Mouse (Mus musculus): Measurements from ENCODE around the gene Agap2. TPM values are rescaled to one million over a fixed set of nuclear protein-coding genes. Genes with fewer than 3 reads are reported as not detected.

Agap2 gene
- 13.2 TPM for polyA plus RNA-seq (2017; shearing (Covaris generic))

DNA sequence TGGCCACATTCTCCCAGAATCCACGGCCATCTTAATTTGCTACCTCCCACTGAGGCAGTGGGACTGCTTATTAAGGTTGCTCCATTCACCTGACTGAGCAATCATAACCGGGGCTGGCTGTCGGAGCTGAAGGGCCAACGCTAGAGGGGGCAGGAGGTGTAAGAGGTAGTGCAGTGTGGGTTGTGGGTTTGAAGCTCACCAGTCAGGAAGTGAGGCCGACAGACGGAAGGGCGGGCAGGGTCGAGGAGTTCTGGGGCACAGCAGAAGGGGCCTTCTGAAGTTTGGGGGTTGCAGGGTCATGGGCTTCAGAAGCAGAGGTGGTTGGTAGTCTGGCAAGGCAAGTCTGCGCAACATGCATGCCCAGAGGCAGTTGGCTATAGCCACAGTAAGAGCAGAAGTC is at the start of gene Agap2:
TSS of gene Agap2 (plus strand) at position 205 of the 400 bp plus-strand sequence.

DNA sequence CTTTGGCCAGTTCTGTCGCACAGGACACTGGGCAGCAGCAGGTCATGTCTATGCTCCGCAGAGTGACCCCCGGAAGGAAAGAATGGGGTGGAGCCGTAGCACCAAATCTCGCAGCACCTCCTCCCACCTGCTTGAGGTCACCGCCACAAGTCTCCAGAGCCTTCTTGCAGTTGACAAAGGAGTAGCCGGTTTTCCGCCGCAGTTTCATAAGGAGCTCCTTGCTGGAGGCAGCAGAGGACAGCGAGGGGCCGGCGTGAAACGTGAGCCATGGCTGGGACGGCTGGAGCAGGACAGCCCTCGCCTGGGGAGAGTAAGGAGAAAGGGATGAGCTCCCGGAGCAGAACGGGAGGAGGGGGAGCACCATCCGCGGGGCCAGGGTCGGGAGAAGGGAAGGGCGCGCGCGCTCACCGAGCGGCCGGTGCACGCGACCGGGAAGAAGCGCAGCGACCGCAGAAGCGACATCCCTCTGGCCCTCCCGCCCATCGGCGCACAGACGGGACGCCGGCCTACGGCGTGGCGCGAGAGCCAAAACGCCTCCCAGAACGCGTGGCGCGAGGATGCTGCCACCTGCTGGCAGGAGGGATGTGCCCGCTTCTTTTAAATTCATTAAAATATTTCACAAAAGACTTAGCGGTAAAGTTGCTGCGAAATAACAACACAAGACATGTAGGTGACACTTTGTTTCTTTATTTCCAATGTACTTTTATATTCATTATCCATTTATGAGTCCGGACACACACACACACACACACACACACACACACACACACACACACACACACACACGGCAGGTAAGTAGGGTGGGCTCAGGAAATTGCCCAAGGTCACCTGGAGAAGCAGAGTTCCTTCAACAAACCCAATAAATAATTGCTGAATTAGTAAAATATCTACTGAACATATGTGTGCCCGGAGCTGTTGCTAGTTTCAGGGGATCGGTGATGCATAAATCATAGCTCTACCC is 44.5 kb upstream of the Agap2 start, which contains the start of gene Tsfm:
TSS of gene Tsfm (minus strand) at position 505 of the 961 bp plus-strand sequence.

GRCm38 (mm10) chr10:127041274-127041766 is 33.8 kb upstream of the Agap2 start, which contains the start of the genes Mettl1 and Eef1akmt3:
Gene Mettl1 (plus strand): TSS chr10:127041414.
Gene Eef1akmt3 (minus strand): TSS chr10:127041513.

DNA sequence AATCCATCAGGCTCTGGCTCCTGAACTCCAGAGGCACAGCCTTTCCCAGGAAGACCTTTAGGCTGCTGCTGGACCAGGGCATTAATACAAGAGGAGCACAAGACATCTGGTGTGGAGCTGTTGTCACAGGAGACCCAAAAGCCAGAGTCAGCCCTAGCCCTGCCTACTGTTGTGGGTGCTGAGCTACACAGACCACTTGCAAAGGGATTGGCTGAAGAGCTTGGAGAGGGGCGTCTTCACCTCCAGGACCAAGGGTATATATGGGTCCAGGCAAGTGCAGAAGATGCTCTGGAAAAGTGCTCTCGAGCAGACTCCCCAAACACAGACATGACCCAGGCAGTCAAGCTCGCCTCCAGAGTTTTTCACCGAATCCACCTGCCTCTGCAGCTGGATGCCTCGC is 27.1 kb upstream of the Agap2 start, which contains the start of gene Cyp27b1:
TSS of gene Cyp27b1 (plus strand) at position 297 of the 400 bp plus-strand sequence.

DNA sequence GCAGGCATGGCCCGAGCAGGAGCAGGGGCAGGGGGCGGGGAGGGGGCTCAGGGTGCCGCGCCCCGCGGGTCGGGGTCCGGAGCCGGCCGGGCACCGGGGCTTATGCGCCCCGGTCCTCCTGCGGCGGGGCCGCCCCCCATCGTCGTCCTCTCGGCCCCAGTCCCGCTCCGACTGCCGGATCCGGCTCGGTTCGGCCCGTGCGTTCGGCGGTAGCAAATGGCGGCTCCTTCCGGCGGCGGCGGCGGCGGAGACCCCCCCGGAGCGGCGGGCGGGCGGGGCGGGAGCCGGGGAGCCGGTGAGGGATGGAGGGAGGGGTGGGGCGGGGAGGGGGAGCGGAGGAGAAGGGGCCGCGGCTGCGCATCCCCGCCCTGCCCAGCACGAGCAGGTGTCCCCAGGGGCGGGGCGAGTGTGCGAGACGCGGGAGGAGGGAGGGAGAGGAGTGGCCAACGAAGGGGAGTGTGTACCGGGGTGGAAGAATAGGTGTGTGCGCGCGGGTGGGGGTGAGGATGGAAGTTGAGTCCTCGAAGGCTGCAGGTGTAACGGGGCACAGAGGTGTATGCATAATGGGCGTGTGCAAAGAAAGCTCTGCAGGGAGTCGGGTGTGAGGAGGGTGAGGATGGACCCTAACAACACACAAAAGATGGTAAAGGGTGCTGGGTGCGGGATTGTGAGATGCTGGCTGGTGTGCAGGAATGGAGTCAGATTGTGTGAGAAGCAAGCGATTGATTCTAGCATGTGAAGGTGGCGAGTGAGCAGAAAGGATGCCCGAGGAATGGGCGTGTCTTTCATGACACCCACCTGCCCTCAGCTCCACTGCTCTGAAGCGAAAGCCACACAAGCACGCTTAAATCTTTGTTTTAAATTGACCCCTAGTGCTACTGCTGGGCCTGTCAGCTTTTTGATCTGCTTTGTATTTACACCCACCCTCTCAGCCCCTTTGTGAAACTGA is 14.8 kb upstream of the Agap2 start, which contains the start of gene March9:
TSS of gene March9 (minus strand) at position 217 of the 949 bp plus-strand sequence.

GRCm38 (mm10) chr10:127063239-127063872 is 11.7 kb upstream of the Agap2 start, which contains the start of gene Cdk4:
Gene Cdk4 (plus strand): TSS chr10:127063534.

GRCm38 (mm10) chr10:127070190-127071121 is 4.6 kb upstream of the Agap2 start, which contains the start of gene Tspan31:
Gene Tspan31 (minus strand): TSS chr10:127070264.

GRCm38 (mm10) chr10:127121066-127121477 is 46.0 kb downstream of the Agap2 start, which contains the start of gene Os9:
Gene Os9 (minus strand): TSS chr10:127121131.

Other genes with a start within 250 kb of the Agap2 start
- gene Atp23, start 173.9 kb upstream of the Agap2 start, polyA plus RNA-seq (2017; shearing (Covaris generic)), result 7.2 TPM
- gene Ctdsp2, start 96.6 kb upstream of the Agap2 start, polyA plus RNA-seq (2017; shearing (Covaris generic)), result 38.2 TPM
- gene Avil, start 74.6 kb upstream of the Agap2 start, polyA plus RNA-seq (2017; shearing (Covaris generic)), result not detected
- 21.8 TPM for gene Tsfm, start 44.4 kb upstream of the Agap2 start, polyA plus RNA-seq (2017; shearing (Covaris generic))
- gene Mettl1, start 33.9 kb upstream of the Agap2 start, polyA plus RNA-seq (2017; shearing (Covaris generic)), result 15.7 TPM
- 0.60 TPM for gene Eef1akmt3, start 33.8 kb upstream of the Agap2 start, polyA plus RNA-seq (2017; shearing (Covaris generic))
- not detected for gene Cyp27b1, start 27.0 kb upstream of the Agap2 start, polyA plus RNA-seq (2017; shearing (Covaris generic))
- 1.4 TPM for gene March9, start 15.1 kb upstream of the Agap2 start, polyA plus RNA-seq (2017; shearing (Covaris generic))
- gene Cdk4, start 11.8 kb upstream of the Agap2 start, polyA plus RNA-seq (2017; shearing (Covaris generic)), result 188 TPM
- gene Tspan31, start 5.0 kb upstream of the Agap2 start, polyA plus RNA-seq (2017; shearing (Covaris generic)), result 142 TPM
- gene Os9, start 45.8 kb downstream of the Agap2 start, polyA plus RNA-seq (2017; shearing (Covaris generic)), result 197 TPM
- 801 TPM for gene B4galnt1, start 89.9 kb downstream of the Agap2 start, polyA plus RNA-seq (2017; shearing (Covaris generic))
- 11.3 TPM for gene Slc26a10, start 105.4 kb downstream of the Agap2 start, polyA plus RNA-seq (2017; shearing (Covaris generic))
- gene Arhgef25, start 114.8 kb downstream of the Agap2 start, polyA plus RNA-seq (2017; shearing (Covaris generic)), result not detected
- gene Dtx3, start 120.4 kb downstream of the Agap2 start, polyA plus RNA-seq (2017; shearing (Covaris generic)), result 90.2 TPM
- 26.3 TPM for gene Pip4k2c, start 136.3 kb downstream of the Agap2 start, polyA plus RNA-seq (2017; shearing (Covaris generic))
- 0.06 TPM for gene Kif5a, start 188.1 kb downstream of the Agap2 start, polyA plus RNA-seq (2017; shearing (Covaris generic))
- 69.5 TPM for gene Dctn2, start 191.1 kb downstream of the Agap2 start, polyA plus RNA-seq (2017; shearing (Covaris generic))
- 3.4 TPM for gene Mbd6, start 213.7 kb downstream of the Agap2 start, polyA plus RNA-seq (2017; shearing (Covaris generic))
- gene Mars, start 236.5 kb downstream of the Agap2 start, polyA plus RNA-seq (2017; shearing (Covaris generic)), result 59.8 TPM
- gene Arhgap9, start 246.7 kb downstream of the Agap2 start, polyA plus RNA-seq (2017; shearing (Covaris generic)), result 174 TPM

Measured in effector memory CD4-positive, alpha-beta T cell, adult 7 months (primary cell).